Mouse (Mus musculus) c-Kit-positive CD71-positive TER-119-positive erythroid progenitor cells, embryonic 14.5 days (primary cell): ENCODE data around the gene Scaf4.
"Not testable (repeated sequence)": the region's sequence is repeated elsewhere in the genome, so short reads cannot be mapped to it uniquely, and the experiment has no call there.

Experiments
- DNase-seq: peaks from one replicate; pipeline ENCODE4 v3.0.0-alpha.2; 2013; ENCODE audit warnings: low spot score

The Scaf4 gene

DNA sequence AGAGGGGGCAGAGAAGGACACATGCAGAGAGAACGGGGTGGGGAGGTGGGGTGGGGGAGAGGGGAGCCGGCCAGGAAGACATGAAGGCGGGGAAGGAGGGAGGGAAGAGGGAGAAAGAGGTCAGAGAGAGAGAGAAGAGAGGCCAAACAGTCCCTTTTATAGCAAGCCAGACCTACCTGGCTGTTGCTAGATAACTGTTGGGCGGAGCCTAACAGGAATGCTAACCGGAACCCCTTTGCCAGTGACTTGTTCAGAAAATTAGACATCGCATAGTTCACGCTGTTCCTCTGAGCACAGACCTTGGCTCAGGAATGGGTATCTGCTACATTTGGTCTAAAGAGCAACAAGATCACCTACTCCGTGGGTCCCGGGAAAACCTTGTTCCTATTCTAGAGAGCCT is 6.7 kb upstream of the Scaf4 start:
- no peak for DNase-seq

DNA sequence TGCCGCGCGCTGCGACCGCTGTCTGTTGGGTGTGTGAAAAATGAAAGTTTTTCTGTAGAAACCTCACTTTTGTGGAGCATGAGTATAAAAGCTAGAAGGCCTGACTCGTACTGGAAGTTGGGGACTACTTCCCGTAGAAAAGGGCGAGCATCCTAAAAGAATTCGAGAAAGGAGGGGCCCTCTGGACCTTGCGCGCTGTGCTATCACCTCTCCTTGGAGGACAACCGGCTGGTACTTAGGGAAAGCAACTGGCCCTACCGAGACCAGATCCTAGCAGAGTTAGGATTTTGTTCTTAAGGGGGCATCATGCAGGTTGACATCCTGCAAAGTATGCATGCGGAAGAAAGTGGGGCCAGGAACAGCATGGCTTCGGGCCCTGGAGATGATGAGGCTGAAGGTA is 613 bp upstream of the Scaf4 start:
- DNase-seq: no peak

DNA sequence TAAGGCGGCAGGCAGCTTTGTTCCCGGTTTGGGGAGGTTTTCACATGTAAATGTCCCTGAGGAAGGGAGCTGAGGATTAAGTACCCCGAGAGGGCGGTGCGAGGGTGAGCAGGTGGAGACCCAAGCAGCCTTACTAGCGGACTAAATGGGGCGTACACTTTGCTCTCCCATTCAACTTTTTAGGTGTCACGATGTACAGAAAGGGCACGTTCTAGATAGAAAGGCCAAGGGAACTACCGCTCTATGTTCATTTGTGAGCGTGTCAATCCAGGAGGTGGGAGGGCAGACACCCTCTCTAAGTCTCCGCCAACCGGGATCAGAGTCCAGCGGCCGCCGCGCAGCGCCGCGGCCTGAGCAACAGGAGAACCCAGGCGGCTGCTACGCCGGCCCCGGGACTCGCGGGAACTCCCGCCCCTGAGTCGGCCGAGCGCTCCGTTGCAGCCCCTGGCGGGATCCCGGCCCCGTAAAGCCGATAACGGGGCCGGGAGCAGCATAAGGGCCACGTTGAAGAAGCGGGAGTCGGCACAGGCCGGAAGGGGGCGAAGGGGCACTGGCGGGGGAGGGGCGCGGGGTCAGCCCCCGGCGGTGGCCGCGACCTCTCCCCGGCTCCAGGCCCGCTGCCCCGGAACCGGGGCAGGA is 918 bp downstream of the Scaf4 start:
- no peak for DNase-seq

DNA sequence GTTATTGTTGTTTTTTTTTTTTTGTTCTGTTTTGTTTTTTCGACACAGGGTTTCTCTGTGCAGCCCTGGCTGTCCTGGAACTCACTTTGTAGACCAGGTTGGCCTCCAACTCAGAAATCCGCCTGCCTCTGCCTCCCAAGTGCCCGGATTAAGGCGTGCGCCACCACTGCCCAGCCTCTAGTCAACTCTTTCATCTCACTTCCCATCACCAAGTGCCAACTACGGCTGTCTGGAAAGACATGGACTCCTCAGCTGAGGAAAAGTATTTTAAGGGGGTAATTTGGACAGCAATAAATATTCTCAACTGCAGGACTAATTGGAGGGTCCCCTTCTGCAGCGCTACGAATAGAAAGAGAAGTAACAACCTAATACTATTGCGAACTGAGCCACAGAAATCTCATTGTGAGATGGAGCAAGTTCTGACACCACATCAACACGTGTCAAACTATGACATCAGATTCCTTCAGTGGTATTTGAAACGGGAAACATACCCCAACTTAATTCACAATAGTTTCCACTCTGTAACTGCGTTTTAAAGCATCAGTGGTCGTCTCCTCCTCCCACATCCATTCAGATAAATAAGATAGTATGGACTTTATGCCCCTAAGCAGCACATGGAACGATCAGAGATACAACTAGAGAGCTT is 1.6 kb downstream of the Scaf4 start:
- DNase-seq: no peak

DNA sequence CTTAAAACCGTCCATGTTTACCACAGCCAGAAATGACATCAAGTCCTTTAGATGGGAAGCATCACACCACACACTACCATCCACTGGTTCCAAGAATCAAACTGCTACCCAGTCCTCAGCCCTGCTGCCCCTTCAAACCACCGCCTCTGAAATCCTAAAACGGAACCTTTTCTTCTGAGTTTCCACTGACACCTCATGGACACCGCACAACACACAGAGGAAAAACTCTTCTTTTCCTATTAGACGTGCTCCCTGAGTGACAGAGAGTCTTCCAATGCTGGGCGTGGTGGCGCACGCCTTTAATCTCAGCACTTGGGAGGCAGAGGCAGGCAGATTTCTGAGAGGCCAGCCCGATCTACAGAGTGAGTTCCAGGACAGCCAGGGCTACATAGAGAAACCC is 2.9 kb downstream of the Scaf4 start:
- no peak for DNase-seq

DNA sequence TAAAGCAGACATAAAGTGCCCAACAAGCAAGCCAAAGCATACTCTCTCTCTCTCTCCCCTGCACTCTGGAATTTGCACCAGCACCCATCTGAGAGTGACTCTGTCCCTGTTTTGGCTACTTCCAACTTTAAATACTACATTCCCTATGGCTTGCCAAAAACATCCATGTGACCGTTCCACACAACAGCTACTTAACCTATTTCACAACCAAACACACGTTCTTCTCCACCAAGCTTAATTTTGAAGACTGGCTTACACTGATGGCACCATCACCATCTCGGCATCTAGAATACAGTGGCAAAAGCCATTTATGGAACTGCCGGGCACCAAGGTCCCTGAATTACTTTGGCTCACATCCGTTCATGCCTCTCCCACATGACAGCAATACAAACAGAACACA is 3.3 kb downstream of the Scaf4 start:
- no peak for DNase-seq

DNA sequence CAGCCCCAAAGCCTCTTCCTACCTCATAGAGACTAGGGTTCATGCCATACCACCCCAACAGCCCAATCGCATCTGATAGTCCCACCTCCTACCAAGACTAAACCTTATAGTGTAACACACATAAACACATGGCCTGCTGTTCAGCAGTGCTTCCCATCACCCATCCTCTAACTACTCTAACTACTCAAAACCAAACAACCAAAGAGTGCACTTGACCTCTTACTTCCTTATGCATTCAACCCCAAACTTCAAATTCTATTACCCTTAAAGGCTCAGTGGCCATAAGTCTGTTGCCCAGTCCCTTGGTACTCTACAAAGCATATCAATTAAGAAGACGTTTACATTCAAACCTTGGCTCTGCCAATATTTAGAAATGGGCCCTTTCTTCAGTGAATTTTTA is 3.8 kb downstream of the Scaf4 start:
- DNase-seq: no peak

- no peak for DNase-seq
Measured at GRCm38 (mm10) chr16:90279058-90279457, 5.2 kb downstream of the Scaf4 start.

DNA sequence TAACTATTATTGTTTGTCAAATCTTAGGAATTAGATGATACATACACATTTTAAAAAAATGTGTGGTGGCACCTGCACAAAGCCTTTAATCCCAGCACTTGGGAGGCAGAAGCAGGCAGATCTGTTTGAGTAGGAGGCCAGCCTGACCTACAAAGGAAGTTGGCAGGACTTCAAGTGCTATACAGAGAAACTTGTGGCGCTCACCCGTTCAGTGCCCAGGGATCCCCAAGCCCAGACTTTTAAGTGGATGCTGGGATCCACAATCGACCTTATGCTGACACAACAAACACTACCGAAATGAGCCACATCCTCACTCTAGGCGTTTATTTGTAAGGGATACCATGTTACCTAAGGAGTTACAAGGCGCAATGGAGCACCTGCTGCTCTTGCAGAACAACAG is 8.8 kb downstream of the Scaf4 start:
- DNase-seq: no peak

- DNase-seq: no peak
Measured at GRCm38 (mm10) chr16:90266581-90266980, 17.7 kb downstream of the Scaf4 start.

GRCm38 (mm10) chr16:90265106-90265505 is 19.2 kb downstream of the Scaf4 start:
- DNase-seq: no peak

- DNase-seq: peak; percentile 74
Measured at GRCm38 (mm10) chr16:90264021-90264420, 20.3 kb downstream of the Scaf4 start.

GRCm38 (mm10) chr16:90261791-90262190 is 22.5 kb downstream of the Scaf4 start:
- no peak for DNase-seq

DNA sequence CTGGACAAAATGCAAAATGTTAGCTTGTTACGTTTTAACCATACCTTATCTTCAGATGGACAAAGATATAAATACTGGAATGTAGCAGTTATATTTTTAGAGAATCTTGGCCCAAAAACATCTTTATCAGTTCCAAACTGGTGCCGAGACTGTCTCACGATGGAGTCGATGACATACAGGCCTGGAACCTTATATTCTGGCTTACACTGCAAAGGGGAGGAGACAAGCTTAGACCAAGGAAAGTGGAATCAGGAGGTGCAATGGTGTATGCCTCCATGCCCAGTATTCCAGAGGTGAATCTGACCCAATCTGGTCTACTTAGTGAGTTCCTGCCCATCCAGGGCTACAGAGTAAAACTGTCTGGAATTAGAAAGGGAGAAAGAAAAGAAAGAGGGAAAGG is 24.2 kb downstream of the Scaf4 start:
- no peak for DNase-seq

DNA sequence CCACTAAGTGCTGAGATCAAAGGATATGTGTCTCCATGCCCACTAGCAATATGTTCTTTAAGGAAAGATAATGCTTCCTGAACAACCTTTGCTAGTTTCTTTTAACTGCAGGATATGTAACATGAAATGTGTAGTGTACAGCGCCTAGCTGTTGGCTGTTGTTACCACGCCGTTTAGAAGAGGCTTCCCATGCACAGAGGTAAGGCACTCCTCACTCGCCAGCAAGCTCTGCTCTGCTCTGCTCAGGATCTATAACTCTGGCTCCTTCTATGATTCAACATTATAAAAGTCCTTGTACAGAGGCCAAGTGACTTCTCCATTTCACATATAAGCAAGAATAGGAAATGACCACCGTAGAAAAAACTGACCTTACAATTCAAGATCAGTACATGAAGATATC is 24.7 kb downstream of the Scaf4 start:
- DNase-seq: no peak

DNA sequence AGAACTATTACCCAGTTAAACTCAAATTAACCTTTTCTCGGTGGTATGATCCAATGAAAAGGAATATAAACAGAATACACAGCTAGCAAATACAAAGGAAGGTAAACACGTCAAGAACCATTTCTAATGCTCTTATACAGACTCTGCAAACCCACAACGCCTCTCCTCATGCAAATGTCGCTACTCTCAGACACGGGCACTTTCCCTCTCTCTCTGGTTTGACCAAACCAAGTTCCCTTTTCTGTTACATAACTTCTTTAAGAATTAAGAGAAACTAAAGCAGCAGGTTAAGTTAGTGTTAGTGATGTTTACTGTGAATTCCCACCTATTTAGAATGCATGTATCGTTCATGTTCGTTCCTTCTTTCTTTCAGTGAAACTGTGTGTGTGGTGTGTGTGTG is 25.4 kb downstream of the Scaf4 start:
- no peak for DNase-seq

- no peak for DNase-seq
Measured at GRCm38 (mm10) chr16:90252521-90252920, 31.8 kb downstream of the Scaf4 start.

DNA sequence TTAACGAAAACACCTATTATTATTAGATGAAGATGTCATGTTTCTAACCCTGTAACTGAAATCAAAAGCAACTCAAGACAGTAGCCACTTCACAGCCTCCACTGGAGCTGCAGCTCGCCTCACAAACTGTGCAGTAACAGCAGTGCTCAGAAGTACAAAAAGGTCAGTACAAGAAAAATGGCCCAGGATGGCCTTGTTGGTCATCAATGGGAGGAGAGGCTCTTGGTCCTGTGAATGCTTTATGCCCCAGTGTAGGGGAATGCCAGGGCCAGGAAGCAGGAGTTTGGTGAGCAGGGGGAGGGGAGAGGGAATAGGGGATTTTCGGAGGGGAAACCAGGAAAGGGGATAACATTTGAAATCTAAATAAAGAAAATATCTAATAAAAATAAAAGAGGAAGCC is 33.0 kb downstream of the Scaf4 start:
- not testable (repeated sequence) for DNase-seq

DNA sequence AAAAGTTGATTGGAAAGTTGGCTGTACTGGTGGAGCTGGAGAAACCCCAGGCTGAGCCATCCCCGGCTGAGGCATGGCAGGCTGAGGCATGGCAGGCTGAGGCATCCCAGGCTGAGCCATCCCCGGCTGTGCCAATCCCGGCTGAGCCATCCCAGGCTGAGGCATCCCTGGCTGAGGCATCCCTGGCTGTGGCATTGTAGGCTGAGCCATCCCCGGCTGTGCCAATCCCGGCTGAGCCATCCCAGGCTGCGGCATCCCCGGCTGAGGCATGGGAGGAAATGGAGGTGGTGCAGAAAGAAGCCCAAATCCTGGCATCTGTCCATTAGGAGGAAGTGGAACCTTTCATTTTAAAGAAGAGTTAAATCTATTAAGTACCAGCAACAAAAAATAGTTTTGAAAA is 34.2 kb downstream of the Scaf4 start:
- no peak for DNase-seq

DNA sequence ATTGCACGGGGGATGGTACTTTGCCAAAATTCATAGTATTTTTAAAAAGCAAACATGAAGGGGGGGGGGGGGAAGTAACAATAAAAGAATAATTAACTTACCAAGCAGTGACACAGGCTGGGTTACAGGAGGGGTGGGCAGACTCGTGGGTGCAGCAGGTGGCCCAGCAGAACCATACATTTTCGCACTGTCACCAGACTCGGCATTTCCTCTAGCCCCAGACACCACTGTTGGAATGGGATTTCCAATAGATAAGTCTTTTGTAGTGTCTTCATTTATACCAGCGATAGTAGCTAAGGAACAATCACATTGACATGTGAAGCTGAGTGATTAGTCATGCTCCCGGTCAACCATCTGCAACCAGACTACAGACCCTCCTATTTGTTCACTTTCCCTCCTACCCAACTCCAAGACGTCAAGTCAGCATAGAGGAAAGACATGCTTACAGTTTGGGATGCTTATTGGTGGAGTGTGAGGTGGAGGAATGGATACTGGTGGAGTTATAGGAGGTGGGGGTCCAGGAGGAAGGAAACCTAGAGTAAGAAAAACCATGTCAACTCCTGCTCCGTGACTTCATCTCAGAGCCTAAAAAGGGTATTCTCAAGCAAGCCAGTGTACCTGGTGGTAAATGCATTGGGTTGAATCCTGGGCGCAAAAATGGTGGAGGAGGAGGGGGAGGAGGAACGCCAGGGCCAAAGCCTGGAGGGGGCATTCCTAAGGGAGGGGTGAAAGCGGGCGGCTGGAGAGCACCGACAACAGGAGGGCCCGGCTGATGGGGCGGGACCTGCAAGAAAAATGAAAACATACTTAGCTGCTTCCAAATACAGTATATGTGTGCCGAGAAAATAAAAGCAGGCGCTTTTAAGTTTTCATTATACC is 41.6 kb downstream of the Scaf4 start:
- DNase-seq: no peak

DNA sequence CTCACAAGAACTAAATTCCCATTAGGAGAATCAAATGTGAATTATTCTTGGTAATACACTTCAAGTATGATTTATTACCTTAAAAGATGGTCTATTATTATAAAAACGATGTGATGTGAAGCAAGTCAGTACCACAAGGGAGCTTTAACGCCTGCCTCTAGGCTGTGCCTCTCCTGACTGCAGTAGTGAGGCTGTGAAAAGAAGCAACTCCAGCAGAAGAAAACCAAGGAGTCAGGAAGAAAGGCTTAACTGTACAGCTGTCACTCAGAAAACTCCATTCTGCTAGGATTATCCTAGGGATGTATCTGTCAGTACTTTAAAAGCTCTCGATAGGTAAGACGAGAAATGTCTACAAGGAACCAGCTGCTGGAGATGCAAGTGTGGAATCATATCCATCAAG is 42.4 kb downstream of the Scaf4 start:
- no peak for DNase-seq

- DNase-seq: no peak
Measured at GRCm38 (mm10) chr16:90239128-90239746, 45.1 kb downstream of the Scaf4 start.

GRCm38 (mm10) chr16:90235188-90235587 is 49.1 kb downstream of the Scaf4 start:
- DNase-seq: no peak
